Mouse (Mus musculus) MEL (cell line): ENCODE measurements at regions not wholly inside any gene's neighbourhood (a gene's known extent, or its start where the extent isn't known, plus 50 kb on each side); places are given as distances from the start of the nearest gene placed in this dataset.

Experiments used
- CHD1 ChIP-seq: IDR thresholded peaks from 2 replicates; pipeline ENCODE4 v1.6.1; 2012; ENCODE audit warnings: low read depth, mild to moderate bottlenecking, inconsistent platforms, low read length, improper control_type of control experiment
- CTCF ChIP-seq, 3 experiments: IDR thresholded peaks in 2 of 3; conservative IDR thresholded peaks in 1 of 3; 2 replicates each; pipeline ENCODE4 v1.5.1; 2011 to 2012; ENCODE audit warnings: low read length in 3 of 3, low read depth in 2 of 3, mild to moderate bottlenecking in 2 of 3, improper control_type of control experiment in 1 of 3, inconsistent platforms in 1 of 3, mixed read lengths in 1 of 3, moderate library complexity in 1 of 3; ENCODE audit not compliant: control insufficient read depth in 1 of 3, insufficient read depth in 1 of 3, poor library complexity in 1 of 3, severe bottlenecking in 1 of 3
- MAFK ChIP-seq: IDR thresholded peaks from 2 replicates; pipeline ENCODE4 v1.6.1; 2011; ENCODE audit warnings: low read depth, mild to moderate bottlenecking, low read length, improper control_type of control experiment, borderline replicate concordance
- MEF2A ChIP-seq: IDR thresholded peaks from 2 replicates; pipeline ENCODE4 v1.6.1; 2014; ENCODE audit warnings: low read depth, mild to moderate bottlenecking, inconsistent platforms, low read length, improper control_type of control experiment; ENCODE audit not compliant: poor library complexity, insufficient replicate concordance, severe bottlenecking; ENCODE audit errors: extremely low read depth
- SIN3A ChIP-seq: IDR thresholded peaks from 2 replicates; pipeline ENCODE4 v1.6.1; 2012; ENCODE audit warnings: low read length, improper control_type of control experiment, inconsistent platforms
- TCF12 ChIP-seq: IDR thresholded peaks from 2 replicates; pipeline ENCODE4 v1.6.1; 2014; ENCODE audit warnings: low read depth, mild to moderate bottlenecking, inconsistent platforms, low read length, improper control_type of control experiment, moderate library complexity
- ZKSCAN1 ChIP-seq: IDR thresholded peaks from 2 replicates; pipeline ENCODE4 v1.6.1; 2012; ENCODE audit warnings: low read depth, mild to moderate bottlenecking, inconsistent platforms, low read length, improper control_type of control experiment, moderate library complexity

- TF ChIP-seq CHD1: no peak
- TF ChIP-seq TCF12: peak; percentile 71
- TF ChIP-seq CTCF (IDR thresholded peaks at IDR 0.05 in 2 of 3, conservative IDR thresholded peaks at IDR 0.05 in 1 of 3; ENCODE audit: control insufficient read depth in 1 of 3, insufficient read depth in 1 of 3, low read depth in 2 of 3, low read length in 3 of 3, poor library complexity in 1 of 3, severe bottlenecking in 1 of 3): no peak
- TF ChIP-seq SIN3A: peak; percentile 45; the same call in 1 of the 2 replicates
- peak; percentile 11; the same call in 1 of the 2 replicates for TF ChIP-seq ZKSCAN1
- no peak for TF ChIP-seq MEF2A
- peak; percentile 21; the same call in 1 of the 2 replicates for TF ChIP-seq MAFK
Measured at GRCm38 (mm10) chr5:29951381-29952350, 61.2 kb upstream of the Il6 start.
